Mouse (Mus musculus) retina, postnatal 1 day (tissue): ENCODE measurements around the gene Dnajb8.

Experiments used
- DNase-seq: peaks from one replicate; pipeline ENCODE4 v3.0.0-alpha.2; 2012

The Dnajb8 gene

DNA sequence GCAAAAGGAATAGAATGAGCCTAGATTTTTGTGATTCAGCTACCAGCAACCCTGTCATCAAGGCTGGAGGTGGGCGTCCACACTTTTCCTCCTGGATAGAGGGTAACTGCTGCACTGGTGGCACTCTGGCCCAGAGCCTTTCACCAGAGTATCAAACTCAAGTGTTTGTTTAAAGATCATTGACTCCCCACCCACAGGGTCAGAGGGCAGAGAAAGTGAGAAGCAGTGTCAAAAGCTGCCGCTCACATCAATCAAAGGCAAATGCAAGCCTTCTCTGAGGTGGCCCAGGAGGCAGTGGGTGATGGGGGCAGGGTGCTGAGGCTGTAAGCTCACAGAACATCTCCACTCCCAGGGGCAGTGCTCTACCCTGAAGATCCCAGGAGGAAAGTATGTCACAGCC, 77.4 kb downstream of the Dnajb8 start:
- DNase-seq: no peak

DNA sequence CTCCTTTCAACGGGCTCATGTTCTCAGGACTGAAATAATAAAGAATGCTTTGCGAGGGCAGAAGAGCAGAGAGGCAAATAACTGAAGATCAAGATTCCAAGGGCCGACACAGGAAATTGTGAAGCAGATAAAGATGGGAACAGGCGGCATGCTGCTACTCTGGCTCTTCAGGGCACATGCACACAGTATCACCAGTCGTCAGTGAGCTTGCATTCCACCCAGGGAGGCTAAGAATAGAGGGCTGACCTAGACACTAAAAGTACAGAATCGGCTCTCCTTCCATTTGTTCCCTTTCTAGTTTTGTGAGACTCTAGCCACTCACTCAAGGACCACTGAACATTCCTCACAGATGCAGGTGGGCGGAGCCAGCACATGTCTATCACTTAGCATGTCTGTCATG, 79.2 kb downstream of the Dnajb8 start:
- no peak for DNase-seq
